Mouse (Mus musculus): ENCODE measurements around the gene Dgcr6. TPM values are rescaled to one million over a fixed set of nuclear protein-coding genes. Genes with fewer than 3 reads are reported as not detected.

Dgcr6 gene
- polyA plus RNA-seq, 1 experiment from 2014 or later: 97.3 TPM

GRCm38 (mm10) chr16:18103366-18103765 is 50.7 kb downstream of the Dgcr6 start:
- no peaks in the 10 kb centered on the region for H3K36me3 ChIP-seq
- H3K4me1 ChIP-seq: 0 out of 2 replicates have a peak, but pooled peaks cover 3% of the 10 kb centered on the region
- no peaks in the 10 kb centered on the region for H3K9me3 ChIP-seq
- H3K27ac ChIP-seq: no peak overlapping the region
- no peak overlapping the region for H3K4me3 ChIP-seq
- DNase-seq (ENCODE audit: low spot score): no peak
- 0 out of 2 replicates have a peak, but pooled peaks cover 3% of the 10 kb centered on the region for H3K27me3 ChIP-seq (ENCODE audit: insufficient read depth, poor library complexity, severe bottlenecking)
- 67% methylated on average over 1 of the region's 1 CpGs for WGBS

GRCm38 (mm10) chr16:18103808-18104207 is 51.1 kb downstream of the Dgcr6 start:
- H3K27ac ChIP-seq: no peak overlapping the region
- H3K4me1 ChIP-seq: 0 out of 2 replicates have a peak, but pooled peaks cover 3% of the 10 kb centered on the region
- DNase-seq (ENCODE audit: low spot score): no peak
- H3K27me3 ChIP-seq (ENCODE audit: insufficient read depth, poor library complexity, severe bottlenecking): 0 out of 2 replicates have a peak, but pooled peaks cover 3% of the 10 kb centered on the region
- H3K9me3 ChIP-seq: no peaks in the 10 kb centered on the region
- WGBS: 42% methylated on average over 6 of the region's 6 CpGs
- H3K36me3 ChIP-seq: no peaks in the 10 kb centered on the region
- H3K4me3 ChIP-seq: no peak overlapping the region

- Histone ChIP-seq H3K9me3 (peaks cover 9% of the 10 kb centered on the region), H3K27ac (no peak overlapping the region), H3K4me3 (no peak overlapping the region), H3K4me1 (peaks cover 9% of the 10 kb centered on the region; the same call in 1 of the 2 replicates), H3K27me3 (ENCODE audit: insufficient read depth, poor library complexity, severe bottlenecking) (0 out of 2 replicates have a peak, but pooled peaks cover 3% of the 10 kb centered on the region), H3K36me3 (no peaks in the 10 kb centered on the region)
- WGBS: 52% methylated on average over 5 of the region's 5 CpGs
- DNase-seq (ENCODE audit: low spot score): no peak
Measured at GRCm38 (mm10) chr16:18108221-18108966, 55.7 kb downstream of the Dgcr6 start.

GRCm38 (mm10) chr16:18111042-18111441 is 58.4 kb downstream of the Dgcr6 start:
- Histone ChIP-seq H3K4me1 (peaks cover 6% of the 10 kb centered on the region; the same call in 1 of the 2 replicates), H3K27me3 (ENCODE audit: insufficient read depth, poor library complexity, severe bottlenecking) (peaks cover 13% of the 10 kb centered on the region; the same call in 1 of the 2 replicates), H3K9me3 (peaks cover 9% of the 10 kb centered on the region), H3K27ac (no peak overlapping the region), H3K4me3 (no peak overlapping the region), H3K36me3 (no peaks in the 10 kb centered on the region)
- no peak for DNase-seq (ENCODE audit: low spot score)
- 63% methylated on average over 7 of the region's 7 CpGs for WGBS

GRCm38 (mm10) chr16:18116467-18116866 is 63.8 kb downstream of the Dgcr6 start:
- 75% methylated on average over 4 of the region's 4 CpGs for WGBS
- no peak for DNase-seq (ENCODE audit: low spot score)
- peaks cover 22% of the 10 kb centered on the region for H3K27me3 ChIP-seq (ENCODE audit: insufficient read depth, poor library complexity, severe bottlenecking)
- H3K4me3 ChIP-seq: no peak overlapping the region
- no peaks in the 10 kb centered on the region for H3K36me3 ChIP-seq
- no peaks in the 10 kb centered on the region for H3K9me3 ChIP-seq
- no peak overlapping the region for H3K27ac ChIP-seq
- H3K4me1 ChIP-seq: peaks cover 6% of the 10 kb centered on the region; the same call in 1 of the 2 replicates

- WGBS: 67% methylated on average over 3 of the region's 3 CpGs
- no peak overlapping the region for H3K27ac ChIP-seq
Measured at GRCm38 (mm10) chr16:18118285-18118684, 65.6 kb downstream of the Dgcr6 start.

GRCm38 (mm10) chr16:18119031-18119730 is 66.5 kb downstream of the Dgcr6 start:
- 28% methylated on average over 8 of the region's 8 CpGs for WGBS
- Histone ChIP-seq H3K27me3 (ENCODE audit: insufficient read depth, poor library complexity, severe bottlenecking) (peaks cover 31% of the 10 kb centered on the region), H3K4me1 (no peaks in the 10 kb centered on the region), H3K9me3 (no peaks in the 10 kb centered on the region), H3K4me3 (no peak overlapping the region), H3K27ac (no peak overlapping the region), H3K36me3 (no peaks in the 10 kb centered on the region)
- DNase-seq (ENCODE audit: low spot score): no peak

More at GRCm38 (mm10) chr16:18118285-18118684, 65.6 kb downstream of the Dgcr6 start:
- Histone ChIP-seq H3K36me3 (no peaks in the 10 kb centered on the region), H3K9me3 (no peaks in the 10 kb centered on the region), H3K27me3 (ENCODE audit: insufficient read depth, poor library complexity, severe bottlenecking) (peaks cover 22% of the 10 kb centered on the region), H3K4me1 (no peaks in the 10 kb centered on the region), H3K4me3 (no peak overlapping the region)
- DNase-seq (ENCODE audit: low spot score): no peak

Other genes with a start within 250 kb of the Dgcr6 start
- gene B830017H08Rik, start 219.7 kb upstream of the Dgcr6 start, polyA plus RNA-seq (2016; fragmentation: Nextera tagmentation; extraction: Ambion mirVana): not detected in 2 replicates
- gene Car15, start 214.5 kb upstream of the Dgcr6 start, polyA plus RNA-seq (2016; fragmentation: Nextera tagmentation; extraction: Ambion mirVana): 2.0 and 2.3 TPM in 2 replicates
- gene Gm20518, start 161.2 kb upstream of the Dgcr6 start, polyA plus RNA-seq (2016; fragmentation: Nextera tagmentation; extraction: Ambion mirVana): 0.22 and 0.25 TPM in 2 replicates
- gene Tssk1, start 158.6 kb upstream of the Dgcr6 start, polyA plus RNA-seq (2016; fragmentation: Nextera tagmentation; extraction: Ambion mirVana): not detected in 2 replicates
- 63.7 and 69.6 TPM in 2 replicates for gene Dgcr2, start 154.3 kb upstream of the Dgcr6 start, polyA plus RNA-seq (2016; fragmentation: Nextera tagmentation; extraction: Ambion mirVana)
- not detected in 2 replicates for gene Tssk2, start 154.2 kb upstream of the Dgcr6 start, polyA plus RNA-seq (2016; fragmentation: Nextera tagmentation; extraction: Ambion mirVana)
- 39.7 and 39.9 TPM in 2 replicates for gene Ess2, start 141.5 kb upstream of the Dgcr6 start, polyA plus RNA-seq (2016; fragmentation: Nextera tagmentation; extraction: Ambion mirVana)
- 0.20 and 0.44 TPM in 2 replicates for gene Gsc2, start 137.8 kb upstream of the Dgcr6 start, polyA plus RNA-seq (2016; fragmentation: Nextera tagmentation; extraction: Ambion mirVana)
- 46.6 and 73.7 TPM in 2 replicates for gene Slc25a1, start 124.6 kb upstream of the Dgcr6 start, polyA plus RNA-seq (2016; fragmentation: Nextera tagmentation; extraction: Ambion mirVana)
- gene Vpreb2, start 72.4 kb upstream of the Dgcr6 start, polyA plus RNA-seq (2016; fragmentation: Nextera tagmentation; extraction: Ambion mirVana): not detected in 2 replicates
- gene Prodh, start 37.3 kb downstream of the Dgcr6 start, polyA plus RNA-seq (2016; fragmentation: Nextera tagmentation; extraction: Ambion mirVana): 14.2 and 16.0 TPM in 2 replicates
- gene Rtn4r, start 74.8 kb downstream of the Dgcr6 start, polyA plus RNA-seq (2016; fragmentation: Nextera tagmentation; extraction: Ambion mirVana): 0.31 and 0.79 TPM in 2 replicates
- gene Ccdc188, start 165.0 kb downstream of the Dgcr6 start, polyA plus RNA-seq (2016; fragmentation: Nextera tagmentation; extraction: Ambion mirVana): not detected in 2 replicates
- 21.2 and 27.5 TPM in 2 replicates for gene Zdhhc8, start 182.3 kb downstream of the Dgcr6 start, polyA plus RNA-seq (2016; fragmentation: Nextera tagmentation; extraction: Ambion mirVana)
- 83.3 and 111 TPM in 2 replicates for gene Trmt2a, start 195.8 kb downstream of the Dgcr6 start, polyA plus RNA-seq (2016; fragmentation: Nextera tagmentation; extraction: Ambion mirVana)
- 601 and 873 TPM in 2 replicates for gene Ranbp1, start 195.9 kb downstream of the Dgcr6 start, polyA plus RNA-seq (2016; fragmentation: Nextera tagmentation; extraction: Ambion mirVana)
- gene Gm49776, start 205.5 kb downstream of the Dgcr6 start, polyA plus RNA-seq (2016; fragmentation: Nextera tagmentation; extraction: Ambion mirVana): 1.4 and 4.0 TPM in 2 replicates
- gene Dgcr8, start 236.4 kb downstream of the Dgcr6 start, polyA plus RNA-seq (2016; fragmentation: Nextera tagmentation; extraction: Ambion mirVana): 25.4 and 30.0 TPM in 2 replicates

Measured in heart, embryonic 10.5 days (tissue).